Mouse (Mus musculus) embryonic facial prominence, embryonic 12.5 days (tissue): ENCODE measurements around the gene Nrbp1. TPM values are rescaled to one million over a fixed set of nuclear protein-coding genes. Genes with fewer than 3 reads are reported as not detected.
A peak's percentile ranks its signal among the peaks of the same experiment; 100 is the strongest.

ENCODE experiments used
- ATAC-seq: fragments of 200-750 bp; cut with Nextera tagmentation; 2 replicates; pipeline ENCODE4 v1.8.0; 2017; ENCODE audit not compliant: insufficient number of reproducible peaks, insufficient read depth, low FRiP score, low TSS enrichment
- H3K27ac ChIP-seq: fragments of 300-500 bp; sonication (generic); 2 replicates; pipeline ENCODE4 v1.5.1; 2016; ENCODE audit warnings: mild to moderate bottlenecking
- H3K27me3 ChIP-seq: fragments of 300-500 bp; sonication (generic); 2 replicates; pipeline ENCODE4 v1.6.1; 2016; ENCODE audit warnings: mild to moderate bottlenecking, moderate library complexity
- H3K36me3 ChIP-seq: fragments of 300-500 bp; sonication (generic); 2 replicates; pipeline ENCODE4 v1.6.1; 2016; ENCODE audit warnings: mild to moderate bottlenecking
- H3K4me1 ChIP-seq: fragments of 300-500 bp; sonication (generic); 2 replicates; pipeline ENCODE4 v1.6.1; 2016
- H3K4me2 ChIP-seq: fragments of 300-500 bp; sonication (generic); replicated peaks from 2 replicates; pipeline ENCODE4 v1.6.1; 2016; ENCODE audit warnings: mild to moderate bottlenecking, moderate library complexity
- H3K4me3 ChIP-seq: fragments of 300-500 bp; sonication (generic); 2 replicates; pipeline ENCODE4 v1.5.1; 2016; ENCODE audit warnings: mild to moderate bottlenecking
- H3K9ac ChIP-seq: fragments of 300-500 bp; sonication (generic); 2 replicates; pipeline ENCODE4 v1.6.1; 2016; ENCODE audit warnings: mild to moderate bottlenecking, moderate library complexity
- H3K9me3 ChIP-seq: fragments of 300-500 bp; sonication (generic); 2 replicates; pipeline ENCODE4 v1.6.1; 2016; ENCODE audit warnings: mild to moderate bottlenecking, moderate library complexity
- WGBS: fragments of 180-500 bp; shearing (Covaris S2); methylation state at CpG from one replicate; pipeline ENCODE4 v1.1.7; 2016; 5-methylcytosine and 5-hydroxymethylcytosine counted together
- polyA plus RNA-seq: library from polyadenylated mRNA; unstranded; fragments of >200 nt; fragmentation: Nextera tagmentation; extraction: Ambion mirVana; gene quantifications from 2 replicates; pipeline ENCODE4 v1.2.1, GENCODE M21; 2016

The Nrbp1 gene
- polyA plus RNA-seq, 1 experiment from 2014 or later, result 155 TPM

DNA sequence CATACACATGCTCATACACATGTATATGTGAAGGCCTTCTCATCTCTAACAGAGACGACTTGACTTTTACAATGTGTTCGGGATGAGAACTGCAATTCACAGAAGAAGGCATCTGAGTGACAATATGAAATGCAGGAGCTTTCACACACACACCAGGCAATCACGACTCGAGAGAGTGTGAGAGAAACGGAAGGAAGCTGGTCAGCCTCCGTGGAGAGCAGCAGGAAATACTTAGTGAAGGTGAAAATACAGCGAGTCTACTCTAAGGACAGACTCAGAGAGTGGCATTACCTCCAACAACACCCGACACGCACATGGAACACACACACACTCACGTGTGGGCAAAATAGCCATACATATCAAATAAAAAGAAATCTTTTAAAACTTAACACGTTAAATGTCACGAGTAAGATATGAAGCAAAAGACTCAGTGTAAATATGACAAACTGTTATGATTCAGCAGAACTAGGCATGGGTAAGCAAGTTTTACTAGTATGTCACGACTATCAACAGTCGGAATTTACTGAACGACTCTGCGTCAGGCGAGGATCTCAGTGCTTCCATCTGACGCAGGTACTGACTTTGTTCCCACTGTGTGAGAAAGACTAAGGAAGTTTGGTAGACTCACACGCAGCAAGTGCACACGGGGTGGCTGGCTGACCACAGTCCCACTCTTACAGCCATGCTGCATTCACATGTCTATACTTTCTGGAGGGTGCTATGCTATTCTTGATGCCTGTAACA, 38.8 kb downstream of the Nrbp1 start:
- Histone ChIP-seq H3K36me3 (peaks cover 83% of the 10 kb centered on the region), H3K9ac (no peak overlapping the region), H3K4me1 (no peaks in the 10 kb centered on the region), H3K27ac (no peak overlapping the region), H3K27me3 (no peaks in the 10 kb centered on the region), H3K9me3 (no peaks in the 10 kb centered on the region), H3K4me2 (no peak overlapping the region), H3K4me3 (no peak overlapping the region)
- 88% methylated on average over 20 of the region's 20 CpGs for WGBS
- no peak for ATAC-seq

GRCm38 (mm10) chr5:31288225-31288624, 47.6 kb downstream of the Nrbp1 start:
- Histone ChIP-seq H3K27me3 (no peaks in the 10 kb centered on the region), H3K9ac (no peak overlapping the region), H3K4me1 (peaks cover 10% of the 10 kb centered on the region), H3K4me2 (no peak overlapping the region), H3K27ac (no peak overlapping the region), H3K4me3 (no peak overlapping the region), H3K36me3 (peaks cover 44% of the 10 kb centered on the region), H3K9me3 (no peaks in the 10 kb centered on the region)
- WGBS, result 83% methylated on average over 4 of the region's 4 CpGs
- no peak for ATAC-seq

DNA sequence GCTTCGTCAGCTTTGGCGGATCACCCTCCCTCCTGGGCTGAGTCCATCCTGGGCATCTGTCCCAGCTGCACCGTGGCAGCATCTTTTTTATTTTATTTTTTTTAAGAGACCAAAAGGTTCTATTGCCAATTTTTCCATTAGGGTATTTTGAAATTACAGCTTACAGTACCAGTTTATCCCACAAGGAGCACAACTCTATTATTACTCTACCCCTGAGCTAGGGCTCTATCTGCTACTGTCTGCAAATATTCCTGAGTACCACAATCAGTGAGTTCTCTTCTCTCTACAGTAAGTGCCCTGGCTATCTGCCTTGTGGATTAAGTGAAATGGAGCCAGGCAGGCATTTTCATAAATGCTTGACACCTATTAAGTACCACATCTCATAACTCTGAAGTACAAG, 48.0 kb downstream of the Nrbp1 start:
- no peak overlapping the region for H3K4me3 ChIP-seq
- H3K4me1 ChIP-seq, result peaks cover 10% of the 10 kb centered on the region
- H3K36me3 ChIP-seq, result peaks cover 44% of the 10 kb centered on the region
- H3K9ac ChIP-seq, result no peak overlapping the region
- ATAC-seq, result no peak
- no peaks in the 10 kb centered on the region for H3K9me3 ChIP-seq
- no peak overlapping the region for H3K4me2 ChIP-seq
- H3K27ac ChIP-seq, result no peak overlapping the region
- H3K27me3 ChIP-seq, result no peaks in the 10 kb centered on the region
- WGBS, result 86% methylated on average over 3 of the region's 3 CpGs

DNA sequence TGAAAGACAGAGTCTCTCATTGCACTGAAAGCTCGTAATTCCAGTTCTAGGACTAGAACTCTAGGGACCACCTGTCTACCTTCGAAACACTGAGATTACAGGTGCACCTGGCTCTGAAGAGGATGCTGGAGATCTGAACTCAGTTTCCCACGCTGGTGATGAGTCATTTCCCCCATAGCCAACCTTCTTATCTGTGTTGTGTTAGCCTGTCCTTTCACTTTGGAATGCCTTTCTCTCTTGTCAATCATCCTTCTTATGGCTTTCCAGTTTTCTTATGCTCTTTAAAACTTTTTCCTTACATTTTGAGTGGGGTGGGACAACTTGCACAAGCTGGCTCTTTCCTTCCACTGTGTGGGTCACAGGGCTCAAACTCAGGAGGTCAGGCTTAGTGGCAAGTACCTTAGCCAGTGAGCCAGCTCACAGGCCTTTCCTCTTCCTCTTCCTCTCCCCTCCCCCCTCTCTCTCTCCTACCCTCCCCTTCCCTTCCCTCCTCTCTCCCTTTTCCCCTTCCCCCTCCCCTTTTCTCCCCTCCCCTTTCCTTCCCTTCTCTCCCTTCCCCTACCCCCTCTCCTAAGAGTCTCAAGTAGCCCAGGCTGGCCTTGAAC, 49.1 kb downstream of the Nrbp1 start:
- no peak overlapping the region for H3K27ac ChIP-seq
- H3K9ac ChIP-seq, result peak overlapping the region; percentile 60; the same call in 1 of the 2 replicates
- H3K4me3 ChIP-seq, result peak overlapping the region; percentile 53; the same call in 1 of the 2 replicates

DNA sequence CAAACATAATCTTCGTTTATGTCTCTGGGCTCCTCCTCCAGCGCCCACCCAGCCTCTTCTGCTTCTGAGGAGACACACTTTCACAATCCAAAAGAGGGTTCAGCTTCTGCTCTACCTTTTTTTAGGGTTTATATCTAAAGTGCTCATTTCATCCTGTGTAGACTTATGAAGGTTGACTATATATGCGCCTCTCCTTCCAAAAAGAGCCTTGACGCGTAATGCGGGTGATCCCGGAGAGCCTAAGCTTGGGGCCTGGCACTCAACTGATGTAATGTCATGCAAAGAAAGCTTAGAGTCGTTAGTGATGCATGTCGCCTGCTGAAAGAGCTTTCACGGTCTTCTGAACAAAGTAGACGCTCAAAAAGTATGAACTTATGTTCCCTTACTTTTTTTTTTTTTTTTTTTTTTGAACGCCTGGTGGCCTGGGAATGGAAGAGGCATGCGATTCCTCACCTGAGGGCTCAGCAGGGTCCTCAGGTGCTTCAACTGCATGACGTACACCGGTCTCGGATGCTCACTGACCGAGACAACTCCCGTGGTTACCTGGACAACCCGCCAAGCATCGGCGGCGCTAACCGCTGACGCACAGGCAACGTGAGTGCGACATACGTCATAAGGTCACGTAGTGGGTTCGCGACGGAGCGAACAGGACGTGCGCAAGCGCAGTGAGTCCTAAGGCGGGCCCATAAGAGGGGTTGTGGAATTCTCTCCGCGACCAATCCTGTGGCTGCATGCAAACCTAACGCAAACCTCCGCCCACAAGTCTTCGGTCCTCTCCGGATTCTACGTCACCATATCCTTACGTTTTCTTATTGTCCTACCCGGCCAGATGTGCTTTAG, 50.1 kb downstream of the Nrbp1 start, which contains the start of gene Ift172:
TSS of gene Ift172 (minus strand) at position 596 of the 840 bp plus-strand sequence.
- Histone ChIP-seq H3K9me3 (no peaks in the 10 kb centered on the region), H3K9ac (peak within 1 kb of the TSS; percentile 60), H3K36me3 (peaks cover 24% of the 10 kb centered on the region), H3K4me3 (peak within 1 kb of the TSS; percentile 53), H3K4me2 (peak within 1 kb of the TSS; percentile 79), H3K27ac (peak within 1 kb of the TSS; percentile 76), H3K4me1 (peaks cover 20% of the 10 kb centered on the region), H3K27me3 (no peaks in the 10 kb centered on the region)
- ATAC-seq, result peak; percentile 87
- 3% methylated on average over 45 of the region's 45 CpGs for WGBS

More for the DNA sequence above, 49.1 kb downstream of the Nrbp1 start:
- Histone ChIP-seq H3K27me3 (no peaks in the 10 kb centered on the region), H3K4me1 (peaks cover 17% of the 10 kb centered on the region), H3K9me3 (no peaks in the 10 kb centered on the region), H3K36me3 (peaks cover 33% of the 10 kb centered on the region), H3K4me2 (peak overlapping the region; percentile 79)
- ATAC-seq, result no peak
- WGBS, result 85% methylated on average over 3 of the region's 3 CpGs

DNA sequence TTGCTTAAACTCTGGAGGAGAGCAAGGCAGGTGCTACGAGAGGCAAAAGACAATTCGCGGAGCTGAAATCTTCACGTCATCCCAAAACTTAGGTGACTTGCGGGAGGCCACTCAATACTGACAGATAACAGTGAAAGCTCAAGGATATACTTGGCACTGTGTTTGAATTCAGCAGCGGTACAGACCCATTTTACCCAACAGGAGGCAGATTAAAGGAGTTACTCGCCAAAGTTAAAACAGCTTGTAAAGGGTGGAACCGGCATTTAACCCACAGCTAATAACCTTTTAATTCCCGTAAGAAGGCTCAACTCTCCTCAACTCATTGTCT, 50.7 kb downstream of the Nrbp1 start:
- 4% methylated on average over 9 of the region's 9 CpGs for WGBS
- H3K4me3 ChIP-seq, result peak overlapping the region; percentile 53
- H3K9ac ChIP-seq, result peak overlapping the region; percentile 3; the same call in 1 of the 2 replicates
- H3K4me1 ChIP-seq, result peaks cover 20% of the 10 kb centered on the region
- H3K36me3 ChIP-seq, result peaks cover 18% of the 10 kb centered on the region
- H3K27ac ChIP-seq, result peak overlapping the region; percentile 72
- no peaks in the 10 kb centered on the region for H3K27me3 ChIP-seq
- peak overlapping the region; percentile 79 for H3K4me2 ChIP-seq
- ATAC-seq, result no peak
- no peaks in the 10 kb centered on the region for H3K9me3 ChIP-seq

- no peaks in the 10 kb centered on the region for H3K27me3 ChIP-seq
- peaks cover 16% of the 10 kb centered on the region for H3K4me1 ChIP-seq
- 0 out of 2 replicates have a peak, but pooled peaks have one; percentile 2 for ATAC-seq
Observed at GRCm38 (mm10) chr5:31294964-31295605, 54.4 kb downstream of the Nrbp1 start.

DNA sequence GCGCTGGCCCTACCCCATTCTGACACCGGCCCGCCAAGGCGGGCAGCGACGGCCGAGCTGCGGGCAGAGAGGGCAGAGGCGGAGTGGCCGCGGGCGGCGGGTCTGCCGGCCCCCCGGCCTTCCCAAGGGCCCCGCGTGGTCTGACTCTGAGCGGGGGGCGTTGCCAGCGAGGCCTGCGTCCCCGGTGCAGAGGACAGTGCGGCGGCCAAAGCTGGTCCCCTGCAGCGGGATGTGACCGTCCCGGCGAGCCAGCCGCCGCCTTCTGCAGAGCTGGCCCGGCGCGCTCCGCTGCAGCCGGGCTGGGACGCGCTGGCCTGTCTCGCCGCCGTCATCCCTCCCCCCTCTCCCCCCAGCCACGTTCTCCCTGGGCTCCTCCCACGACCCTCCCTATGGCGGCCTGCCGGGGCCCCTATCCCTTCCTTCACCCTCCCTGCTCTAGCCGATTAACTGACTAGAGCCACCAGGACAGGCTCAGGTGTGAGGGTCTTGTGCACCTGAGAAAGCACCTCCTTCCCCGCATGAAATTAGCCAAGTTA, 55.0 kb downstream of the Nrbp1 start, which contains the start of gene Fndc4:
TSS of gene Fndc4 (minus strand) at position 475 of the 536 bp plus-strand sequence.
- Histone ChIP-seq H3K4me1 (peaks cover 13% of the 10 kb centered on the region), H3K27ac (peak within 1 kb of the TSS; percentile 81), H3K9me3 (no peaks in the 10 kb centered on the region), H3K9ac (peak within 1 kb of the TSS; percentile 97), H3K4me3 (peak within 1 kb of the TSS; percentile 91), H3K4me2 (peak within 1 kb of the TSS; percentile 78), H3K27me3 (no peaks in the 10 kb centered on the region), H3K36me3 (peaks cover 11% of the 10 kb centered on the region)
- WGBS, result 0% methylated on average over 37 of the region's 46 CpGs
- peak; percentile 65; the same call in 1 of the 2 replicates for ATAC-seq

More at GRCm38 (mm10) chr5:31294964-31295605, 54.4 kb downstream of the Nrbp1 start:
- H3K9me3 ChIP-seq, result no peaks in the 10 kb centered on the region
- H3K4me3 ChIP-seq, result peak overlapping the region; percentile 91
- peak overlapping the region; percentile 78 for H3K4me2 ChIP-seq
- H3K27ac ChIP-seq, result peak overlapping the region; percentile 81
- 2% methylated on average over 28 of the region's 29 CpGs for WGBS
- H3K9ac ChIP-seq, result peak overlapping the region; percentile 97
- H3K36me3 ChIP-seq, result peaks cover 11% of the 10 kb centered on the region

DNA sequence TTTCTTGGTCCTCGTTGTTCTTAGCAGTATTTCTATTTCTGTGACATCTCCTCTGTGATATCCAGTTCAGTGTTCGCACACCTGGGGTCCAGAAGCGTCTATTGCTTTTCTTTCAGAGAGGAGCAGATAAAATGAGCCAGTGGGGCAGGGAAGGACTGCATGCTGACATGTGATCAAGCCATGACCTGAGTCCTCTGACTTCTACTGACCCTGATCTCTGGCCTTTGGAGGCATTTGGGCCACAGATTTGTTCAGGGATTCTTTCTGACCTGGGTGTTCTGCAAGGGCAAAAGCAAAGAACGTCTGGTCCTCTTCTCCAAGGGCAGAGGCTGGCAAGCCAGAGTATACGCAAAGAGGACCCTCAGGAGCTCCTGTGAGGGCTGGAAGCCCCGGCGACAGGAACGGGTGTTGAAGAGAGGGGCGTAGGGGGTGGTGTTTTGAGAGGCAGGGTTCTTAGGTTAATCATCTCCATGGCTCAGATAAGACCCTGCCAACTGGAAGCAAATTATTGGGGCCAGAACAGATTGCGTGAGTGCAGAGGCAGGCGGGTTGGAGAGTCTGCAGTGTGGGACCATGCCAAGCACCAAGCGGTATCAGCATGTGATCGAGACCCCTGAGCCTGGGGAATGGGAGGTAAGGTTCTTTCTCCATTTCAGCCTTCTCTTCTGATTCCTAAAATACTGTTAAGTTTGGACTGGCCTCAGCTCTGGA, 56.5 kb downstream of the Nrbp1 start, which contains the start of gene Gckr:
TSS of gene Gckr (plus strand) at position 397 of the 711 bp plus-strand sequence.
- WGBS, result 75% methylated on average over 13 of the region's 13 CpGs
- Histone ChIP-seq H3K4me3 (no peak within 1 kb of the TSS), H3K4me2 (peak within 1 kb of the TSS; percentile 78; the same call in 1 of the 2 replicates), H3K9me3 (no peaks in the 10 kb centered on the region), H3K27ac (no peak within 1 kb of the TSS), H3K9ac (no peak within 1 kb of the TSS), H3K4me1 (peaks cover 10% of the 10 kb centered on the region), H3K36me3 (peaks cover 11% of the 10 kb centered on the region), H3K27me3 (no peaks in the 10 kb centered on the region)
- no peak for ATAC-seq

GRCm38 (mm10) chr5:31297981-31298380, 57.3 kb downstream of the Nrbp1 start:
- H3K4me3 ChIP-seq, result no peak overlapping the region
- no peak overlapping the region for H3K4me2 ChIP-seq
- H3K4me1 ChIP-seq, result peaks cover 10% of the 10 kb centered on the region
- 86% methylated on average over 3 of the region's 3 CpGs for WGBS
- H3K36me3 ChIP-seq, result peaks cover 7% of the 10 kb centered on the region
- no peak overlapping the region for H3K27ac ChIP-seq
- no peak for ATAC-seq
- H3K27me3 ChIP-seq, result no peaks in the 10 kb centered on the region
- no peaks in the 10 kb centered on the region for H3K9me3 ChIP-seq
- no peak overlapping the region for H3K9ac ChIP-seq
